Mouse (Mus musculus) limb, embryonic 13.5 days (tissue): ENCODE measurements at regions not wholly inside any gene's neighbourhood (a gene's known extent, or its start where the extent isn't known, plus 50 kb on each side); places are given as distances from the start of the nearest gene placed in this dataset. TPM values are rescaled to one million over a fixed set of nuclear protein-coding genes. Genes with fewer than 3 reads are reported as not detected.

Source experiments
- ATAC-seq: fragments of 200-750 bp; cut with Nextera tagmentation; 2 replicates; pipeline ENCODE4 v1.8.0; 2017; ENCODE audit warnings: low read depth, moderate number of reproducible peaks, moderate TSS enrichment; ENCODE audit not compliant: low FRiP score
- H3K27ac ChIP-seq: fragments of 300-500 bp; sonication (generic); 2 replicates; pipeline ENCODE4 v1.5.1; 2015; ENCODE audit warnings: inconsistent platforms, mild to moderate bottlenecking, moderate library complexity
- H3K27me3 ChIP-seq: fragments of 300-500 bp; sonication (generic); 2 replicates; pipeline ENCODE4 v1.6.1; 2015; ENCODE audit warnings: mild to moderate bottlenecking, inconsistent platforms
- H3K36me3 ChIP-seq: fragments of 300-500 bp; sonication (generic); 2 replicates; pipeline ENCODE4 v1.6.1; 2015; ENCODE audit warnings: inconsistent platforms, mild to moderate bottlenecking, moderate library complexity
- H3K4me1 ChIP-seq: fragments of 300-500 bp; sonication (generic); 2 replicates; pipeline ENCODE4 v1.6.1; 2015; ENCODE audit warnings: inconsistent platforms
- H3K4me2 ChIP-seq: fragments of 300-500 bp; sonication (generic); replicated peaks from 2 replicates; pipeline ENCODE4 v1.6.1; 2015; ENCODE audit warnings: inconsistent platforms, mild to moderate bottlenecking, moderate library complexity
- H3K4me3 ChIP-seq: fragments of 300-500 bp; sonication (generic); 2 replicates; pipeline ENCODE4 v1.5.1; 2015; ENCODE audit warnings: moderate library complexity, mild to moderate bottlenecking, inconsistent platforms
- H3K9ac ChIP-seq: fragments of 300-500 bp; sonication (generic); 2 replicates; pipeline ENCODE4 v1.6.1; 2015; ENCODE audit warnings: mild to moderate bottlenecking, inconsistent platforms
- H3K9me3 ChIP-seq: fragments of 300-500 bp; sonication (generic); 2 replicates; pipeline ENCODE4 v1.6.1; 2016; ENCODE audit warnings: inconsistent platforms
- WGBS: fragments of 180-500 bp; shearing (Covaris S2); methylation state at CpG from one replicate; pipeline ENCODE4 v1.1.7; 2015; 5-methylcytosine and 5-hydroxymethylcytosine counted together
- microRNA counts: library from miRNA; unstranded; fragments of <30 nt; microRNA quantifications from one replicate; lab custom pipeline; 2016
- microRNA-seq: library from miRNA; unstranded; fragments of <30 nt; microRNA quantifications from one replicate; pipeline ENCODE4, GENCODE M21; 2016

DNA sequence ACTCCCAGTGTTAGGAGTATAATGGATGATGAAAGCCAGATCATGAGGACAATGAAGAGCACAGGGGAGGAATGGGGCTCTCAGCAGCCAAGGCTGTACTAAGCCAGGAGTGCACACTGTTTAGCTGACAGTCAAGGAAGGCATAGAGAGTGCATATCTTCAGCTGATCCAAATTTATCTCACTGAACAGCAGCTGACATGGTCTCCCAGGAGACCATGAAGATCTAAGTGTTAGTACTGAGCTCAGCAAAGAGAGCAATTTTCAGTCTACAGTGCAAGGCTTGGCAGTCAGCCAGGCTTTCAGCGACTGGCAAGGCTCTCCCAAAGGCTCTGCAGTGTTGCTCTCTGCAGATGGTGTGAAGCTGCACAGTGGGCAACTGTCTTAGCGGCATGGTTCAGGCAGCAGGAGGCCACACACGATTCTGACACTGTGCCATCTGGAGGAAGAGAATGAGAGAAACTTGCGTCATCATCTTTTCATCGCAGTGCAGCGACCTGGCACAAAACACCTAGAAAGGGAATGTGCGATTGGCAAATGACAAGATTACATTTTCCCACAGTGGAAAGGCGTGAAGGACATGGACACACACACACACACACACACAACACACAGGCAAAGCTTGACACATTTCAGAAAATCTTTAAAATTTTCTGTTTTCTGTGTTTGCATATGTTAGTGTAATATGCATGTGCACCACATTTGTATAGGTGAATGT is 66.7 kb upstream of the Zcchc13 start:
- H3K9ac ChIP-seq = no peak overlapping the region
- no peak overlapping the region for H3K27ac ChIP-seq
- H3K4me3 ChIP-seq = no peak overlapping the region
- H3K9me3 ChIP-seq = no peaks in the 10 kb centered on the region
- peaks cover 12% of the 10 kb centered on the region; the same call in 1 of the 2 replicates for H3K36me3 ChIP-seq
- H3K4me1 ChIP-seq = peaks cover 4% of the 10 kb centered on the region; the same call in 1 of the 2 replicates
- H3K27me3 ChIP-seq = no peaks in the 10 kb centered on the region
- ATAC-seq = peak; percentile 61; the same call in 1 of the 2 replicates
- WGBS = 66% methylated on average over 8 of the region's 8 CpGs
- H3K4me2 ChIP-seq = no peak overlapping the region

GRCm38 (mm10) chrX:103573344-103573743 is 57.0 kb upstream of the Zcchc13 start:
- Histone ChIP-seq H3K9ac (no peak overlapping the region), H3K4me3 (no peak overlapping the region), H3K9me3 (no peaks in the 10 kb centered on the region), H3K27me3 (no peaks in the 10 kb centered on the region), H3K36me3 (peaks cover 6% of the 10 kb centered on the region), H3K4me1 (no peaks in the 10 kb centered on the region), H3K4me2 (no peak overlapping the region), H3K27ac (no peak overlapping the region)
- 90% methylated on average over 4 of the region's 4 CpGs for WGBS
- no peak for ATAC-seq

GRCm38 (mm10) chrX:103579484-103579883 is 50.9 kb upstream of the Zcchc13 start:
- no peaks in the 10 kb centered on the region for H3K27me3 ChIP-seq
- H3K27ac ChIP-seq = no peak overlapping the region
- WGBS = 95% methylated on average over 5 of the region's 5 CpGs
- no peaks in the 10 kb centered on the region for H3K4me1 ChIP-seq
- no peak for ATAC-seq
- H3K9ac ChIP-seq = no peak overlapping the region
- H3K4me3 ChIP-seq = no peak overlapping the region
- peaks cover 9% of the 10 kb centered on the region; the same call in 1 of the 2 replicates for H3K36me3 ChIP-seq
- no peak overlapping the region for H3K4me2 ChIP-seq
- H3K9me3 ChIP-seq = no peaks in the 10 kb centered on the region

MicroRNAs encoded in the stretch of these regions (microRNA counts, 519-probe panel; counts per million panel counts)
- 3,999 counts per million, percentile 76 among the panel's probes with 10 or more counts for microRNA mmu-miR-374 (lab: Ali Mortazavi, UCI)
- microRNA mmu-miR-421 (lab: Ali Mortazavi, UCI) = 3,273 counts per million, percentile 56 among the panel's probes with 10 or more counts

Small RNA genes lying in the stretch of these regions (microRNA-seq; reads per million reads assigned to microRNA genes)
- gene Mir374b (not detected), gene Mir374c (not detected), gene Mir421 (432 reads per million, percentile 69 among the genes with 10 or more reads in this experiment)
